Mouse (Mus musculus): ENCODE results near the gene Csrp1. TPM values are rescaled to one million over a fixed set of nuclear protein-coding genes. Genes with fewer than 3 reads are reported as not detected.

Csrp1 gene
- polyA plus RNA-seq, 1 experiment from 2014 or later, result 236 TPM

DNA sequence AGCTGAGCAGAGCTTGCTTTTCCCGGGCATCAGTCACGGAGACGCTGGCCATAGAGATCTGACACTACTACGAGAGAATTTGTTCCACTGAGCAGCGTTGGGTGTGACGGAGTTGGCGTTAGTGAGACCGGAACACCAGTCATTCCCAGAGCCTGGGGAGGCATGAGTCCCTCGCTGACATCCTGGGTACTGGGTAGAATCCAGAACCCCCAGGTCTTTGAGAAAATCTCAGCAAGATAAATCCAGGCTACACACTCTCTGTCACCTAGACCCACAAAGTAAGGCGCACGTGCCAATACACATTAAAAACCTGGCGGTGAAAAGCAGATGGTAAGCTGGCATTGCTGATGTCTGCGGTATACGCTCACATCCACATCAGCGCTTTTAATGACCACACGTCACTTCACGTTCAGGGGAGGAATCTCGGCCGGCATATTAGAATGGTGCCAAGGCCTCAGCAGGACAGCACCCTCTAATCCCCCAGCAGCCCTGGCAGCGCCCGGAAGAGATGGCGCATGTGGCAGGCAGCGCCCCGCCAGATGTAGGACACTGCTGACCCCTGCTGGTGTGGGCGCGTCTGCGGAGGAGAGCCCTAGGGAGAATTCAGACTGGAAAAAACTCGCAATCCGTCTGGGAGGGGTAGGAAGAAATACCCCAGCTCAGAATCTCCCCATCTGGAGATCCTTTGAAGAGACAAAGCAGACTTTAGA, 20.7 kb upstream of the Csrp1 start:
- Histone ChIP-seq H3K27ac (no peak overlapping the region), H3K4me2 (peak overlapping the region; percentile 74), H3K9me3 (no peaks in the 10 kb centered on the region), H3K4me1 (peaks cover 16% of the 10 kb centered on the region), H3K4me3 (replicated peaks) (peak overlapping the region; percentile 33), H3K27me3 (replicated peaks) (no peaks in the 10 kb centered on the region), H3K36me3 (no peaks in the 10 kb centered on the region), H3K9ac (no peak overlapping the region)
- ATAC-seq (ENCODE audit: insufficient read depth, low FRiP score, low read depth), result no peak
- WGBS, result 7% methylated on average over 29 of the region's 29 CpGs

DNA sequence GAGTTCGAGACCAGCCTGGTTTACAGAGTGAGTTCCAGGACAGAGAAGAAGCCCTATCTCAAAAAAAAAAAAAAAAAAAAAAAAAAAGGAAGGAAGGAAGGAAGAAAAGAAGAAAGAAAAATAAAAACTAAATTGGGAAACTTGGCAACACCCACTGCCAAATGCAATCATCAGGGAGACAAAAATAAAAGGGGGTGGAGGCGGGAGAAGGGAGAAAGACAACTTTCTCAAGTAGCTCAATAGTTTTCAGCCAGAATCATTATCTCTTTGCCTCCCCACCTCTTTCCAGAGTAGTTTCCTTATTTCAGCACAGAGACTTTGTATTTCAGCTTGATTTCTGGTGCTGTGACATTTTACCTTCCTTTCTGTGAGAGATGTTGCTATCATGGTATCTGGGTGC, 20.0 kb upstream of the Csrp1 start:
- H3K9me3 ChIP-seq, result no peaks in the 10 kb centered on the region
- H3K4me2 ChIP-seq, result peak overlapping the region; percentile 74; the same call in 1 of the 2 replicates
- no peak overlapping the region for H3K9ac ChIP-seq
- ATAC-seq (ENCODE audit: insufficient read depth, low FRiP score, low read depth), result no peak
- H3K4me3 ChIP-seq (replicated peaks), result no peak overlapping the region
- WGBS, result 48% methylated on average over 2 of the region's 2 CpGs
- H3K36me3 ChIP-seq, result no peaks in the 10 kb centered on the region
- H3K4me1 ChIP-seq, result peaks cover 16% of the 10 kb centered on the region
- no peak overlapping the region for H3K27ac ChIP-seq
- H3K27me3 ChIP-seq (replicated peaks), result no peaks in the 10 kb centered on the region

DNA sequence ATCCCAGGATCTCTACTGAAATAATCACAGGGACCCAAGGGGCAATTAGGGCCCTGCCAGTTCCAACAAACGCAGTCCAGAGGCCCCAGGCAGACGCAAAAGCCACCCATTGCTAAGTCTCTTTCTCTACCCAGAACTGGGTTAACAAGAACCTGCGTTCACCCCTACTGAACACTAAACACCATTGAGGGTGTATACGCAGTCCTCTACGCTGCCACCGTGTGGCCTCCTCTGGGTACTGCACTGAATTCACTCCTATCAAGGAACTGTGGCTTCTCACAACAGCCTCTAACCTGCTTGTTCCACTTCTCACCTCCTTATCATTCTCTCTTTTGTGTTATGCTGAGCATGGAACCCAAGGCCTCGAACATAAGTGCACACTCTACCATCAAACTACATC, 19.3 kb upstream of the Csrp1 start:
- no peak overlapping the region for H3K4me2 ChIP-seq
- H3K27me3 ChIP-seq (replicated peaks), result no peaks in the 10 kb centered on the region
- 3% methylated on average over 7 of the region's 7 CpGs for WGBS
- no peak overlapping the region for H3K9ac ChIP-seq
- H3K27ac ChIP-seq, result no peak overlapping the region
- H3K4me1 ChIP-seq, result peaks cover 16% of the 10 kb centered on the region
- no peaks in the 10 kb centered on the region for H3K9me3 ChIP-seq
- no peaks in the 10 kb centered on the region for H3K36me3 ChIP-seq
- H3K4me3 ChIP-seq (replicated peaks), result no peak overlapping the region
- ATAC-seq (ENCODE audit: insufficient read depth, low FRiP score, low read depth), result peak; percentile 20; the same call in 1 of the 2 replicates

DNA sequence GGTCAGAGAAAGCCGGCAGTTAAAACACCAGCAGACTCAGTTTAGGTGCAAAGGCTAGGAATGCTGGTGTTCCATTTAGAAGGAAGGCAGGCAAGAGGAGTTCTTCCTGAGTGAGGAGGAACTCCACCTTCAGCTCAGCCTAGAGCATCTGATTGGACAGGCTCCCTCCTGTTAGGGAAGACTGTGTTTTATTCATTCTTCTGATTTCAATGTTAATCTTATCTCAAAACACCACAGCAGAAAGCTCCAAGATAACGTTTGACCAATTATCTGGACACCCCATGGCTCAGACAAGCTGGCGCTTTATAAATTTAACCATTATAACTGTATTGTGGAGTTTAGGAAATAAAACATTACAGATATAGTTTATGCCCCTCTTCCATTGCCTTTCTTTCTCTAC, 18.5 kb upstream of the Csrp1 start:
- no peak for ATAC-seq (ENCODE audit: insufficient read depth, low FRiP score, low read depth)
- H3K4me3 ChIP-seq (replicated peaks), result no peak overlapping the region
- H3K9me3 ChIP-seq, result no peaks in the 10 kb centered on the region
- 50% methylated on average over 3 of the region's 3 CpGs for WGBS
- H3K36me3 ChIP-seq, result no peaks in the 10 kb centered on the region
- no peak overlapping the region for H3K4me2 ChIP-seq
- no peak overlapping the region for H3K27ac ChIP-seq
- H3K9ac ChIP-seq, result no peak overlapping the region
- peaks cover 16% of the 10 kb centered on the region for H3K4me1 ChIP-seq
- H3K27me3 ChIP-seq (replicated peaks), result no peaks in the 10 kb centered on the region

DNA sequence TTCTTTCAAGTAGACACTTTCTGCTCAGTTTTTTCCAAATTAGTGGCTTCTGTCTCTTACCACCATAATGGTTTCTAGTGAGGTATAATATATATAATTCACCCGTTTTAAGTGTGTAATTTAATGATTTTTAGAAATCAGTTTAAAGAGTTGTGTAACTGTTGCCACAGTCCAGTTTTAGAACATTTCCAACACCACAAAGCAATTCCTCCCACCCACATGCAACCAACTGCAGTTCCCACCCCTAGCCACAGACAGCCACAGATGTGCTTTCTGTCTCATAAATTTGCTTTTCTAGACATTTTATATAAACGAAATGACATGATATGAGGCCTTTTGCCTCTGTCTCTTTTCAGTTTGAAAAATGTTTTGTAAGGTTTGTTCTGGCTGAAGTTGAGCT, 17.1 kb upstream of the Csrp1 start:
- ATAC-seq (ENCODE audit: insufficient read depth, low FRiP score, low read depth), result no peak
- no peaks in the 10 kb centered on the region for H3K36me3 ChIP-seq
- 35% methylated on average over 2 of the region's 2 CpGs for WGBS
- no peak overlapping the region for H3K4me2 ChIP-seq
- no peak overlapping the region for H3K9ac ChIP-seq
- H3K9me3 ChIP-seq, result no peaks in the 10 kb centered on the region
- no peak overlapping the region for H3K27ac ChIP-seq
- no peaks in the 10 kb centered on the region for H3K27me3 ChIP-seq (replicated peaks)
- H3K4me3 ChIP-seq (replicated peaks), result no peak overlapping the region
- peaks cover 16% of the 10 kb centered on the region for H3K4me1 ChIP-seq

DNA sequence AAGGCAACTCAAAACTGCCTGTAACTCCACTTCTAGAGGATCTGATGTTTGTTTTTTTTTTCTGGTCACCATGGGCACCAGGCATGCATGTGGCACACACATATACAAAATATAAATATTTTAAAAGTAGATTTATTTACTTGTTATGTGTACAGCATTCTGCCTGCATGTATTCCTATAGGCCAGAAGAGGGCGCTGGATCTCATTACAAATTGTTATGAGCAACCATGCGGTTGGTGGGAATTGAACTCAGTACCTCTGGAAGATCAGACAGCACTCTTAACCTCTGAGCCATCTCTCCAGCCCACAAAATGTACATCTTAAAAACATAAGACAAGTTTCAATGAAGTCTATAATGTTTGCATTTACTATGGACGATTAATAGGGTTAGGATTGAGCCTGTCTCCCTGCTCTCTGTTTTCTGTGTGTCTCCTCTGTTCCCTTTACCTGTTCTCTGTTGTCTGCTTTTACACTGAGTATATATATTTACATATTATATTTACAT, 15.5 kb upstream of the Csrp1 start:
- H3K9ac ChIP-seq, result no peak overlapping the region
- no peaks in the 10 kb centered on the region for H3K27me3 ChIP-seq (replicated peaks)
- H3K9me3 ChIP-seq, result no peaks in the 10 kb centered on the region
- 64% methylated on average over 3 of the region's 3 CpGs for WGBS
- no peak overlapping the region for H3K27ac ChIP-seq
- ATAC-seq (ENCODE audit: insufficient read depth, low FRiP score, low read depth), result no peak
- no peak overlapping the region for H3K4me3 ChIP-seq (replicated peaks)
- H3K36me3 ChIP-seq, result no peaks in the 10 kb centered on the region
- H3K4me1 ChIP-seq, result peaks cover 5% of the 10 kb centered on the region; the same call in 1 of the 2 replicates
- no peak overlapping the region for H3K4me2 ChIP-seq

DNA sequence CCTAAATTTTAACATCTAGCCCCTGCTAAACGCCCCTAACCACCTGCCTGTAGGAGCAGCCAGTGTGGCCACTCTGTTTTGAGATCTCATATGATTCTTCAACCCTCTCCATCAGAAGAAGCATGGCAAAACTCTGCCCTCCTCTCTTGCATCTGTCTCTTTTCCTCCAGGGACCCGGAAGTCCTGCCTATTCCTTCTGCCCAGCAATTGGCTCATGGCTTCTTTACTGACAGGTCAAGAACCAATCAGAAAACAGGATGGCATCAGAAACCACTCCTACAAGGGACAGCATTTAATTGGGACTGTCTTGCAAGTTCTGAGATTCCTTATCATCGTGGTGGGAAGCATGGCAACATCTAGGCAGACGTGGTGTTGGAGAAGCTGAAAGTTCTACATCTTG, 11.5 kb upstream of the Csrp1 start:
- Histone ChIP-seq H3K4me3 (replicated peaks) (no peak overlapping the region), H3K27me3 (replicated peaks) (no peaks in the 10 kb centered on the region), H3K27ac (no peak overlapping the region), H3K36me3 (no peaks in the 10 kb centered on the region), H3K4me1 (no peaks in the 10 kb centered on the region), H3K9me3 (no peaks in the 10 kb centered on the region), H3K4me2 (no peak overlapping the region), H3K9ac (no peak overlapping the region)
- WGBS, result 44% methylated on average over 4 of the region's 4 CpGs
- ATAC-seq (ENCODE audit: insufficient read depth, low FRiP score, low read depth), result no peak

DNA sequence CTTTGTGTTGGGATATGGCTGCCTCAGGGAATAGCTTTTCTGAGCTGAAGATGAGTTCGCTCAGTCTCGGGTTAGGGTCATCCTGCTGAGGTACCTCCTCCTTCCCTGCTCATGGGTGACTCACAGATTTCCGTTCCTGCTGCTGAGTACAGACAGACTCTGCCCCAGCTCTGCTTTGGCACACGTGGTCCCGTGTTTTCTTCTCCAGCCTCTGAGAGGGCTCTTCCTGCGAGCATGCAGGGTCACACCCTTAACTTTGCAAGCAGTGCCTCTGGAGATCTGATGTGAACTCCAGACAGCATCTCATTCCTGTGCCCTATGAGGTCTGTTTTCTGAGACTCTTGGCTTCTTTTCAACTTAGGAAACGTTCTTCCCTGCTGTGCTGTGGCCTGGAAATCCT, 8.7 kb upstream of the Csrp1 start:
- Histone ChIP-seq H3K27ac (no peak overlapping the region), H3K4me2 (no peak overlapping the region), H3K9me3 (no peaks in the 10 kb centered on the region), H3K36me3 (no peaks in the 10 kb centered on the region), H3K27me3 (replicated peaks) (no peaks in the 10 kb centered on the region), H3K4me3 (replicated peaks) (no peak overlapping the region), H3K9ac (no peak overlapping the region), H3K4me1 (no peaks in the 10 kb centered on the region)
- ATAC-seq (ENCODE audit: insufficient read depth, low FRiP score, low read depth), result 0 out of 2 replicates have a peak, but pooled peaks have one; percentile 62
- 36% methylated on average over 7 of the region's 7 CpGs for WGBS

DNA sequence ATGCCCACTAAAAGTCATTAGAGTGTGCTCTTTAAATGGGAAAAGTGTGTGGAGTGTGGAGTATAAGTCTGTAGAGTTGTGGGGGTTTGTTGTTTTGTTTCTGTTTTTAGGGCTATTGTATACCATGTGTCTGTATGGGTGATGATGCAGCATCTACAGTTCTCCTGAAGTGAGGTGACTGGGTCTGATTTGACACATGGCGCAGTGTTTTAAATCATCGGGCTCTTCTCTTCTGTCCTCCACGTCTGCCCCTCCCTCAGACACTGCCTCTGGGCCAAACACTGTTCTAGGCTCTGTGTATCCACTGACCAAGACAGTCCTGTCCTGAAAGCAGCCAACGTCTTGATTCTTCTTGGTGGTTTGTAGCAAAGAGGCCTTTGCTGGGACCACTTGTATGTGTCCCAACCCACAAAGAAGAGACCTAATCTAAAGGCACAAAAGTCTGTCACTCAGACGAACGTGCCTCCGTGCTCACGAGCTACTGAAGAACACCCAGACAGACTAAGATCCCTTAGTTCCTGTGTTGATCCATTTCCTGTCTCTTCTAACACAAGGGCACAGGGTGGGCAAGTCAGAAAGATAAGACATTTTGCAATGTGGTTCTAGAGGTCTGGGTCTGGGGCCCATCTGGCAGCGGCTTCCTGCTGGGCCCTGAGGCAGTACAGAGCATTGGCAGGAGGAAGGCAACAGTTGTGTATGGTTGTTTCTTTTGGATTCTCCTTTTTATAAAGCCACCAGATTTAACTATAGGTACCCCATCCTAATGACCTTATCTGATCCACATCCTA, 5.6 kb upstream of the Csrp1 start:
- Histone ChIP-seq H3K4me2 (no peak overlapping the region), H3K27ac (no peak overlapping the region), H3K4me1 (no peaks in the 10 kb centered on the region), H3K27me3 (replicated peaks) (no peaks in the 10 kb centered on the region), H3K9me3 (no peaks in the 10 kb centered on the region), H3K9ac (no peak overlapping the region), H3K36me3 (no peaks in the 10 kb centered on the region), H3K4me3 (replicated peaks) (no peak overlapping the region)
- WGBS, result 68% methylated on average over 9 of the region's 9 CpGs
- no peak for ATAC-seq (ENCODE audit: insufficient read depth, low FRiP score, low read depth)

DNA sequence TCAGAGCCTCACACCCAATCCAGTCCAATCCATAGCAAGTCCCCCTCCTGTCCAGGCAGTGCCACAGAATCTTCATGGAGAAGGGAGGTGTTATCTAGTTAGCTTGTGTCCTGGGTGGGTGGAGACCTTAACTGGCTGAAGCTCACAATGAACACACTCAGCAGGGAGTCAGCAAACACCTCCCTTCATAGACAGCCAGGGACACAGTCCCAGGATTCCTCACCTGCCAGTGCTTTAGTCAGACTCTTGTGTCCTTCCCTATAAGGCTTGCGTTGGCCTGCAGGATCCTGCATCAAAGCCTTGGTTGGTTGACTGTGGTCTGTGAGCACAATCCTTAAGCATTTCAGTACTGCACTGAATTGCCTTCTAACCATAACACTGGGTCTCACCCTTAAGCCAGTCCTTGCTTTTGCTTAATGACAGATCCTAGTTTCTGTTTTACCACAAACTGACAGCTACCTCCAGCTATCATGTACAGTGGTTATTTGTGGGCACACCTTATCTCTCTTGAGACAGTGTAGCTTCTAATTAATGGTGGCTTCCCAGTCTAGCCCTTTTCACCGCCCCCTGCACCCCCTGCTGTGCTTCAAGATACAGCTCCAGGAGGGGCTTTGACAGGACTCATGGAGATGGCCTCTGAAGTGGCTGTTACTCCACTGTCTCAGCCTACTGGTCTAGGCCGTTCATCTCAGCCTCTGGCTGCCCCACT, 4.8 kb upstream of the Csrp1 start:
- H3K36me3 ChIP-seq, result no peaks in the 10 kb centered on the region
- H3K27me3 ChIP-seq (replicated peaks), result no peaks in the 10 kb centered on the region
- no peak for ATAC-seq (ENCODE audit: insufficient read depth, low FRiP score, low read depth)
- no peak overlapping the region for H3K27ac ChIP-seq
- 0 out of 2 replicates have a peak, but pooled peaks cover under 1% of the 10 kb centered on the region for H3K4me1 ChIP-seq
- H3K4me3 ChIP-seq (replicated peaks), result no peak overlapping the region
- H3K9ac ChIP-seq, result no peak overlapping the region
- no peak overlapping the region for H3K4me2 ChIP-seq
- H3K9me3 ChIP-seq, result no peaks in the 10 kb centered on the region
- 64% methylated on average over 3 of the region's 3 CpGs for WGBS

DNA sequence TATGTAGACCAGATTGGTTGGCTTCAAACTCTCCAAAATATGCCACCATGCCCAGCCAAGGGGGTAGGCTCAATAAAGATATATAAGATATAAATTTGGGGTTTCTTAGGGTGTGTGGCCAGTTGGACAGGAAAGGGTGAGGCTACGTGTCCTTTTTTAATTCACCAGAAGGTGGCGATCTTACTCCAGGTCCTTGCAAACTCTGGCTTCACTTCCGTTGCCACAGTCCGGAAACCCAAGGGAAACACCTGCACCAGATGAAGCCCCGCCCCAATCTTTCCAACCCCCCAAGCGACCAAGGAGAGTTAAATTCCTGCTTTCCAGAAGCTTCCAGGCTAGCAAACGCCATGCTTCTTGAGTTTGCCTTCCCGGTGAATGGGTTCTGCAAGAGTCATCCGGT, 375 bp upstream of the Csrp1 start:
- Histone ChIP-seq H3K4me3 (replicated peaks) (no peak overlapping the region), H3K4me2 (peak overlapping the region; percentile 11; the same call in 1 of the 2 replicates), H3K9ac (no peak overlapping the region), H3K9me3 (no peaks in the 10 kb centered on the region), H3K27me3 (replicated peaks) (no peaks in the 10 kb centered on the region), H3K27ac (no peak overlapping the region), H3K4me1 (0 out of 2 replicates have a peak, but pooled peaks cover 3% of the 10 kb centered on the region), H3K36me3 (no peaks in the 10 kb centered on the region)
- WGBS, result 19% methylated on average over 9 of the region's 9 CpGs
- peak; percentile 33; the same call in 1 of the 2 replicates for ATAC-seq (ENCODE audit: insufficient read depth, low FRiP score, low read depth)
